11 mouse cellular contexts compared by ENCODE assay signal in genomic region chr4:154886876-154887592, GRCm38 (mm10). TPM values are rescaled to one million over a fixed set of nuclear protein-coding genes. Genes with fewer than 3 reads are reported as not detected.
DNase-seq lines count a peak whose midpoint lies in the region; ATAC-seq and TF ChIP-seq lines count a peak whose summit lies in the region.
"Had no signal": no experiment of that assay in that cellular context is flagged by ENCODE, and none has a peak within 500 bp of the region (broad histone marks: within the 10 kb centered on the region; RNA-seq: fewer than 3 reads in every experiment).

No protein-coding gene starts in this region.

- no peaks in the 10 kb centered on the region for H3K4me1 ChIP-seq in forebrain, embryonic 14.5 days (ENCODE audit: control insufficient read depth, insufficient read depth, low read length)
- H3K4me1 ChIP-seq in forebrain, embryonic 16.5 days (replicated peaks; ENCODE audit: control insufficient read depth, insufficient read depth, low read length) = no peaks in the 10 kb centered on the region
- H3K4me1 ChIP-seq in lung, embryonic 15.5 days = peaks cover 5% of the 10 kb centered on the region; the same call in 1 of the 2 replicates
- peaks cover 6% of the 10 kb centered on the region; the same call in 1 of the 2 replicates for H3K4me1 ChIP-seq in embryonic facial prominence, embryonic 15.5 days

- ATAC-seq in forebrain, embryonic 14.5 days = peak; percentile 20; the same call in 1 of the 2 replicates
- ATAC-seq in forebrain, embryonic 16.5 days = no peak
- ATAC-seq in lung, embryonic 15.5 days (ENCODE audit: borderline replicate concordance, extremely low read depth, low FRiP score, low TSS enrichment) = 0 out of 2 replicates have a peak, but pooled peaks have one; percentile 6
- 0 out of 2 replicates have a peak, but pooled peaks have one; percentile 32 for ATAC-seq in embryonic facial prominence, embryonic 15.5 days (ENCODE audit: insufficient number of reproducible peaks, low FRiP score, low TSS enrichment, low read depth)

- H3ac ChIP-seq in myocyte (ENCODE audit: control insufficient read depth, insufficient read length) = no peak overlapping the region

- no peaks in the 10 kb centered on the region for H3K27me3 ChIP-seq in forebrain, embryonic 14.5 days (replicated peaks; ENCODE audit: control insufficient read depth, insufficient read depth, low read length)
- H3K27me3 ChIP-seq in forebrain, embryonic 16.5 days (replicated peaks; ENCODE audit: control insufficient read depth, insufficient read depth, low read length) = no peaks in the 10 kb centered on the region
- no peaks in the 10 kb centered on the region for H3K27me3 ChIP-seq in lung, embryonic 15.5 days
- 0 out of 2 replicates have a peak, but pooled peaks cover 4% of the 10 kb centered on the region for H3K27me3 ChIP-seq in embryonic facial prominence, embryonic 15.5 days
- H3K27me3 ChIP-seq in myocyte (ENCODE audit: control insufficient read depth, insufficient read depth, insufficient read length) = peaks cover 41% of the 10 kb centered on the region

- H3K79me2 ChIP-seq in myocyte (ENCODE audit: control insufficient read depth, insufficient read depth) = no peaks in the 10 kb centered on the region

- H3K9ac ChIP-seq in forebrain, embryonic 14.5 days (ENCODE audit: low read length) = no peak overlapping the region
- H3K9ac ChIP-seq in forebrain, embryonic 16.5 days (replicated peaks; ENCODE audit: low read depth, low read length) = no peak overlapping the region
- H3K9ac ChIP-seq in lung, embryonic 15.5 days = no peak overlapping the region
- H3K9ac ChIP-seq in embryonic facial prominence, embryonic 15.5 days = no peak overlapping the region

- no peak overlapping the region for H3K27ac ChIP-seq in forebrain, embryonic 14.5 days (ENCODE audit: low read depth, low read length)
- H3K27ac ChIP-seq in forebrain, embryonic 16.5 days (ENCODE audit: low read length) = no peak overlapping the region
- no peak overlapping the region for H3K27ac ChIP-seq in lung, embryonic 15.5 days
- H3K27ac ChIP-seq in embryonic facial prominence, embryonic 15.5 days (replicated peaks) = no peak overlapping the region

- no peaks in the 10 kb centered on the region for H3K36me3 ChIP-seq in forebrain, embryonic 14.5 days (ENCODE audit: control insufficient read depth, insufficient read depth, low read length)
- no peaks in the 10 kb centered on the region for H3K36me3 ChIP-seq in forebrain, embryonic 16.5 days (ENCODE audit: control insufficient read depth, insufficient read depth)
- H3K36me3 ChIP-seq in lung, embryonic 15.5 days = no peaks in the 10 kb centered on the region
- no peaks in the 10 kb centered on the region for H3K36me3 ChIP-seq in embryonic facial prominence, embryonic 15.5 days
- H3K36me3 ChIP-seq in myocyte (ENCODE audit: control insufficient read depth, insufficient read depth) = no peaks in the 10 kb centered on the region

- TF ChIP-seq POLR2A in myocyte (IDR thresholded peaks at IDR 0.05; ENCODE audit: insufficient read length, low read depth) = no peak

- 71% methylated on average over 13 of the region's 13 CpGs for WGBS in forebrain, embryonic 14.5 days
- WGBS in forebrain, embryonic 16.5 days = 70% methylated on average over 13 of the region's 13 CpGs
- WGBS in lung, embryonic 15.5 days = 52% methylated on average over 13 of the region's 13 CpGs
- 61% methylated on average over 13 of the region's 13 CpGs for WGBS in embryonic facial prominence, embryonic 15.5 days

- H3K4me3 ChIP-seq in forebrain, embryonic 14.5 days (ENCODE audit: low read depth, low read length) = no peak overlapping the region
- H3K4me3 ChIP-seq in forebrain, embryonic 16.5 days (replicated peaks; ENCODE audit: low read length) = no peak overlapping the region
- no peak overlapping the region for H3K4me3 ChIP-seq in lung, embryonic 15.5 days
- H3K4me3 ChIP-seq in embryonic facial prominence, embryonic 15.5 days (replicated peaks) = no peak overlapping the region
- no peak overlapping the region for H3K4me3 ChIP-seq in myocyte

- H3K9me3 ChIP-seq in forebrain, embryonic 14.5 days (replicated peaks; ENCODE audit: control insufficient read depth, low read length) = no peaks in the 10 kb centered on the region
- H3K9me3 ChIP-seq in forebrain, embryonic 16.5 days (ENCODE audit: control insufficient read depth, low read length) = no peaks in the 10 kb centered on the region
- no peaks in the 10 kb centered on the region for H3K9me3 ChIP-seq in lung, embryonic 15.5 days
- H3K9me3 ChIP-seq in embryonic facial prominence, embryonic 15.5 days (replicated peaks) = no peaks in the 10 kb centered on the region

- H3K4me2 ChIP-seq in forebrain, embryonic 14.5 days (ENCODE audit: low read length) = no peak overlapping the region
- H3K4me2 ChIP-seq in forebrain, embryonic 16.5 days (ENCODE audit: low read length) = no peak overlapping the region
- H3K4me2 ChIP-seq in lung, embryonic 15.5 days = no peak overlapping the region
- H3K4me2 ChIP-seq in embryonic facial prominence, embryonic 15.5 days (replicated peaks) = no peak overlapping the region
- no peak overlapping the region for H3K4me2 ChIP-seq in myocyte (ENCODE audit: low read depth)

- DNase-seq in forebrain, embryonic 14.5 days (ENCODE audit: low spot score) = no peak
- no peak for DNase-seq in lung, postnatal 10 days
- no peak for DNase-seq in layer of hippocampus, adult 11-12 months (ENCODE audit: low spot score)
- no peak for DNase-seq in spleen, adult 12 weeks (ENCODE audit: low spot score)
- DNase-seq: adrenal gland, postnatal 10 days; kidney, adult 18-20 months; lung, adult 2 months had no signal

TF ChIP-seq in myocyte, 11 proteins besides CTCF, POLR2A, EP300 and RAD21:
- TF ChIP-seq SRF (IDR thresholded peaks at IDR 0.05; ENCODE audit: control insufficient read depth, insufficient read length, low read depth) (no peak), E2F4 (IDR thresholded peaks at IDR 0.05; ENCODE audit: insufficient read depth) (no peak), POLR2AphosphoS2 (IDR thresholded peaks at IDR 0.05; ENCODE audit: insufficient read length, low read depth) (no peak), MYOG (IDR thresholded peaks at IDR 0.05; ENCODE audit: control insufficient read depth in 1 of 3, insufficient read depth in 1 of 3, insufficient read length in 2 of 3, low read depth in 2 of 3) (peak; percentile 7 to 76 (median 36)), TCF12 (IDR thresholded peaks at IDR 0.05; ENCODE audit: insufficient read depth, poor library complexity, severe bottlenecking) (no peak), REST (IDR thresholded peaks at IDR 0.05; ENCODE audit: insufficient read depth, insufficient read length) (no peak), USF1 (IDR thresholded peaks at IDR 0.05; ENCODE audit: low read depth) (peak; percentile 5), MYOD1 (IDR thresholded peaks at IDR 0.05; ENCODE audit: control insufficient read depth in 1 of 3, insufficient read length in 2 of 3, low read depth in 2 of 3) (peak in 1 of 3 experiments; percentile 43)

RNA-seq across cellular contexts. Expression of gene Fam213b, which starts 11.9 kb away (rescaled TPM):
- 40.3 and 45.9 TPM in 2 replicates for polyA plus RNA-seq in forebrain, embryonic 14.5 days (2014; fragmentation: Nextera tagmentation; extraction: Ambion mirVana)
- polyA plus RNA-seq in forebrain, embryonic 16.5 days (2015; fragmentation: Nextera tagmentation; extraction: Ambion mirVana) = 32.4 and 42.0 TPM in 2 replicates
- 36.4 and 41.5 TPM in 2 replicates for polyA plus RNA-seq in lung, embryonic 15.5 days (2015; fragmentation: Nextera tagmentation; extraction: Ambion mirVana)
- 57.5 and 59.9 TPM in 2 replicates for polyA plus RNA-seq in embryonic facial prominence, embryonic 15.5 days (2015; fragmentation: Nextera tagmentation; extraction: Ambion mirVana)
- 5.7 TPM for polyA plus RNA-seq in myocyte (2012; fragmentation: generic; extraction: Trizol)

RNA-seq across cellular contexts. Expression of gene Mmel1, which starts 17.6 kb away (rescaled TPM):
- polyA plus RNA-seq in forebrain, embryonic 14.5 days (2014; fragmentation: Nextera tagmentation; extraction: Ambion mirVana) = 0.13 and 0.37 TPM in 2 replicates
- polyA plus RNA-seq in forebrain, embryonic 16.5 days (2015; fragmentation: Nextera tagmentation; extraction: Ambion mirVana) = 0.11 and 0.21 TPM in 2 replicates
- 0.10 and 0.26 TPM in 2 replicates for polyA plus RNA-seq in lung, embryonic 15.5 days (2015; fragmentation: Nextera tagmentation; extraction: Ambion mirVana)
- 0.38 and 0.57 TPM in 2 replicates for polyA plus RNA-seq in embryonic facial prominence, embryonic 15.5 days (2015; fragmentation: Nextera tagmentation; extraction: Ambion mirVana)
- 0.52 TPM for polyA plus RNA-seq in myocyte (2012; fragmentation: generic; extraction: Trizol)

RNA-seq across cellular contexts. Expression of gene Tnfrsf14, which starts 41.3 kb away (rescaled TPM):
- polyA plus RNA-seq in forebrain, embryonic 14.5 days (2014; fragmentation: Nextera tagmentation; extraction: Ambion mirVana) = not detected in 2 replicates
- polyA plus RNA-seq in forebrain, embryonic 16.5 days (2015; fragmentation: Nextera tagmentation; extraction: Ambion mirVana) = 0.27 TPM in 1 of 2 replicates, not detected in the other
- polyA plus RNA-seq in lung, embryonic 15.5 days (2015; fragmentation: Nextera tagmentation; extraction: Ambion mirVana) = 1.3 and 1.9 TPM in 2 replicates
- 1.5 and 2.3 TPM in 2 replicates for polyA plus RNA-seq in embryonic facial prominence, embryonic 15.5 days (2015; fragmentation: Nextera tagmentation; extraction: Ambion mirVana)
- polyA plus RNA-seq in myocyte (2012; fragmentation: generic; extraction: Trizol) = 0.43 TPM

RNA-seq across cellular contexts. Expression of gene Ttc34, which starts 49.8 kb away (rescaled TPM):
- polyA plus RNA-seq in forebrain, embryonic 14.5 days (2014; fragmentation: Nextera tagmentation; extraction: Ambion mirVana) = 0.85 and 1.5 TPM in 2 replicates
- polyA plus RNA-seq in forebrain, embryonic 16.5 days (2015; fragmentation: Nextera tagmentation; extraction: Ambion mirVana) = 1.7 and 2.1 TPM in 2 replicates
- 0.19 and 0.26 TPM in 2 replicates for polyA plus RNA-seq in lung, embryonic 15.5 days (2015; fragmentation: Nextera tagmentation; extraction: Ambion mirVana)
- 0.74 and 0.75 TPM in 2 replicates for polyA plus RNA-seq in embryonic facial prominence, embryonic 15.5 days (2015; fragmentation: Nextera tagmentation; extraction: Ambion mirVana)
- not detected for polyA plus RNA-seq in myocyte (2012; fragmentation: generic; extraction: Trizol)
